Mouse (Mus musculus) forebrain, postnatal 0 days (tissue): ENCODE measurements around the gene Gcdh. TPM values are rescaled to one million over a fixed set of nuclear protein-coding genes. Genes with fewer than 3 reads are reported as not detected.

Experiments used
- ATAC-seq: fragments of 200-750 bp; cut with Nextera tagmentation; 2 replicates; pipeline ENCODE4 v1.8.0; 2017; ENCODE audit warnings: mild to moderate bottlenecking, moderate library complexity
- DNase-seq: peaks from one replicate; pipeline ENCODE4 v3.0.0-alpha.2; 2015
- H3K27ac ChIP-seq: fragments of 300-500 bp; sonication (generic); 2 replicates; pipeline ENCODE4 v1.5.1; 2014; ENCODE audit warnings: low read depth, mild to moderate bottlenecking, antibody characterized with exemption, low read length, moderate library complexity, mixed read lengths
- H3K27me3 ChIP-seq: fragments of 300-500 bp; sonication (generic); 2 replicates; pipeline ENCODE4 v1.6.1; 2014; ENCODE audit warnings: mild to moderate bottlenecking, low read length, mixed read lengths; ENCODE audit not compliant: insufficient read depth
- H3K36me3 ChIP-seq: fragments of 300-500 bp; sonication (generic); 2 replicates; pipeline ENCODE4 v1.6.1; 2014; ENCODE audit warnings: mild to moderate bottlenecking, moderate library complexity; ENCODE audit not compliant: insufficient read depth
- H3K4me1 ChIP-seq: fragments of 300-500 bp; sonication (generic); 2 replicates; pipeline ENCODE4 v1.6.1; 2014; ENCODE audit warnings: antibody characterized with exemption; ENCODE audit not compliant: insufficient read depth
- H3K4me2 ChIP-seq: fragments of 300-500 bp; sonication (generic); 2 replicates; pipeline ENCODE4 v1.6.1; 2014; ENCODE audit warnings: low read depth, mild to moderate bottlenecking, moderate library complexity
- H3K4me3 ChIP-seq: fragments of 300-500 bp; sonication (generic); 2 replicates; pipeline ENCODE4 v1.5.1; 2014; ENCODE audit warnings: low read depth, low read length, mixed read lengths
- H3K9ac ChIP-seq: fragments of 300-500 bp; sonication (generic); 2 replicates; pipeline ENCODE4 v1.6.1; 2014; ENCODE audit warnings: mild to moderate bottlenecking
- H3K9me3 ChIP-seq: fragments of 300-500 bp; sonication (generic); 2 replicates; pipeline ENCODE4 v1.6.1; 2016; ENCODE audit warnings: low read length
- CTCF ChIP-seq: sonication (generic); IDR thresholded peaks from 2 replicates; pipeline ENCODE4 v1.5.1; 2016; ENCODE audit warnings: antibody characterized with exemption, control low read depth, low read depth
- WGBS: fragments of 180-500 bp; shearing (Covaris S2); extraction: QIAGEN DNeasy Blood & Tissue Kit; methylation state at CpG from one replicate; pipeline ENCODE4 v1.1.7; 2014; 5-methylcytosine and 5-hydroxymethylcytosine counted together
- polyA plus RNA-seq: library from polyadenylated mRNA; unstranded; fragments of >200 nt; fragmentation: Nextera tagmentation; extraction: Ambion mirVana; gene quantifications from 2 replicates; pipeline ENCODE4 v1.2.1, GENCODE M21; 2015
- total RNA-seq: library from RNA; depleted of rRNA; stranded (reverse); fragments of >200 nt; gene quantifications from 2 replicates; pipeline ENCODE4 v1.2.3, GENCODE M21; 2014

The Gcdh gene
- total and polyA plus RNA-seq, 2 experiments from 2014 or later, result 27.5 to 28.9 TPM

DNA sequence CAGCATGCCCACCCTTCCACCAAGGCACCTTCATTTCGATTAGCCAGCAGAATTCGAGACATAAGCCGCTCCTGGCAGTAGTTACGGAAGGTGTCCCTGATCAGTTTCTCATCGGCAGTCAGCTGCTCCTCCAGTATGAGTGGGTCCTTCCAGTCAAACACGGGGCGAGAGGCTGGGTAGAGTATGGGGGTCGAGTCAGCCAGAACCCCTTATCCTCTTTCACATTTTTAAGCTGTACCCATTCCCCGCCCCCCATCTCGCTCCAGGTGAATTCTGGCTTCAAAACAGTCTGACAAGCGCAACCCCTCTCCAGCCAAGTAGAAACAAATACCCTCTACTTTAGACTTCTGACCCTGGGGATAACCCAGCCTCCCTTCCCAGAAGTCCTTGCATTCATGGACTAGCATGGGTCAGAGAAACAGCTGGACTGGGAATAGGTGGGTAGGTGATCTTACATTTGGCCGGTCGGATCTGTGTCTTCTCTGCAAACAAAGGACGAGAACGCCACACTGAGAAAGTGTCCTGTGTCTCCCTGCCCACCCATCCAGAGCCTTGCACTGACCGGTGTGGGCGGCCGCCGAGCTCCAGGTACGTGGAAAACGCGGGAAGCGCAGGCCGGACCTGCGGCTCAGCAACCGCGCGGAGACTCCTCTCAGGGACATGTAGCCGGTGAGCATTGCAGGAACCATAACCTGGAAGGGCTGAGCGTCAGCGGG, 570 bp downstream of the Gcdh start:
- 12% methylated on average over 31 of the region's 31 CpGs for WGBS
- Histone ChIP-seq H3K4me3 (peak overlapping the region; percentile 62), H3K27me3 (no peaks in the 10 kb centered on the region), H3K9me3 (no peaks in the 10 kb centered on the region), H3K27ac (no peak overlapping the region), H3K4me1 (peaks cover 5% of the 10 kb centered on the region; the same call in 1 of the 2 replicates), H3K9ac (peak overlapping the region; percentile 59), H3K36me3 (peaks cover 26% of the 10 kb centered on the region), H3K4me2 (peak overlapping the region; percentile 88)
- TF ChIP-seq CTCF, result no peak
- ATAC-seq (no peak; the same call in 1 of the 2 replicates), DNase-seq (no peak)

DNA sequence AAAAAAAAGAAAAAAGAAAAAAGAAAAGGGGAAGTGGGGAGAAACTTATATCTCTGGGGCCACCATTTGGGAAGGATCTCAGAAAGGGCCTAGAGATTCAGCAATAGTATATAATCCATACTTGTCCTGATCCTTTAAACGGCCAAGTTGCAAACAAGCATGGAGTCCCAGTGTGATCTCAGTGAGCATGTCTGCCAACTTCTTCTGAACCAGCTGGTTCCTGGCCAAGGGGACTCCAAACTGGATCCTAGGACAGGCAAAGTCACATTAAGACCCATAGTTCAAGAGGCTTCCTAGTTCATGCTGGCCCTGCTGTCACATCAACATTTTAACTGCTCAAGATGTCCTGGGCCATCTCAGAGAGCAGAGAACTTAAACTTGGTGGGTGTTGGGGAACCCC, 4.6 kb downstream of the Gcdh start:
- Histone ChIP-seq H3K9ac (no peak overlapping the region), H3K36me3 (peaks cover 52% of the 10 kb centered on the region), H3K4me2 (no peak overlapping the region), H3K27ac (no peak overlapping the region), H3K4me1 (peaks cover 5% of the 10 kb centered on the region; the same call in 1 of the 2 replicates), H3K9me3 (no peaks in the 10 kb centered on the region), H3K4me3 (no peak overlapping the region), H3K27me3 (no peaks in the 10 kb centered on the region)
- no peak for TF ChIP-seq CTCF
- ATAC-seq (no peak), DNase-seq (no peak)
- 75% methylated on average over 1 of the region's 1 CpGs for WGBS

DNA sequence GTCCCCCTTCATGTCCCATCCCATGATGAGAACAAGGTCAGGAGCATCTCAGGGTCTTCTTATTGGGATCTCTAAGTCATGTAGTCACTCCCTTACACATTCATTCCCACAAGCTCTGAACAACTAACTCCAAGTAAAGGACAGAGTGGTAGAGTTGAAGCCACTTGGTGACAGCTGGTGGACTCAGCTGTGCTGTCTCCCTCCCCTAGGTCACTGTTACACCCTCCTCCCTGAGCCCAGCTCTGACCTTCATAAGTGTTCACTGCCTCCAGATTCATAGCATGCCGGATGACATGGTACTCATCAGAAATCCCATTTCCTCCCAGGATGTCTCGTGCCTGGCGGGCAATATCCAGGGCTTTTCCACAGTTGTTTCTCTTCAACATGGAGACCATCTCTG, 5.4 kb downstream of the Gcdh start:
- Histone ChIP-seq H3K4me3 (no peak overlapping the region), H3K27me3 (no peaks in the 10 kb centered on the region), H3K4me1 (peaks cover 5% of the 10 kb centered on the region; the same call in 1 of the 2 replicates), H3K27ac (no peak overlapping the region), H3K36me3 (peaks cover 52% of the 10 kb centered on the region), H3K4me2 (no peak overlapping the region), H3K9me3 (no peaks in the 10 kb centered on the region), H3K9ac (no peak overlapping the region)
- ATAC-seq, result no peak
- TF ChIP-seq CTCF, result no peak
- WGBS, result 96% methylated on average over 3 of the region's 3 CpGs
- DNase-seq, result no peak

DNA sequence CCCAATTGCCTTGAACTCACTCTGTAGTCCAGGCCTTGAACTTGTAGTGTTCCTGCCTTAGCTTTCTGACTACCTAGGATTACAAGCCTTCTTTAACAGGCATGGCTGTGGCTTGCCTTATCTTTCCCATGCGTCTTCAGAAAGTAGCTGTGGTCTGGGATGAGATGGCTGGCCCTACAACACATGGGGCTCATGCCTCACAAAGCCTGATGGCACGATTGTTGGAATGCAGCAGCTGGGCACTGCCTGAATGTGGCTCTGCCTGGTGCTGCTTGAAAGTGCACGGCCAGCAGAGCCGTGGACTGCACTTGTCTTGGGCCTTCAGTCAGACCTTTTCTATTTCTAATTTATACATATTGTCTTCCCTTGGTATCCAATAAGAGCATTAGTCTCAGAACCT, 9.0 kb downstream of the Gcdh start:
- no peaks in the 10 kb centered on the region for H3K9me3 ChIP-seq
- no peaks in the 10 kb centered on the region for H3K27me3 ChIP-seq
- no peak overlapping the region for H3K27ac ChIP-seq
- no peak overlapping the region for H3K9ac ChIP-seq
- 86% methylated on average over 4 of the region's 4 CpGs for WGBS
- ATAC-seq (no peak), DNase-seq (no peak)
- no peaks in the 10 kb centered on the region for H3K4me1 ChIP-seq
- no peak overlapping the region for H3K4me3 ChIP-seq
- H3K36me3 ChIP-seq, result peaks cover 38% of the 10 kb centered on the region
- H3K4me2 ChIP-seq, result no peak overlapping the region
- no peak for TF ChIP-seq CTCF

DNA sequence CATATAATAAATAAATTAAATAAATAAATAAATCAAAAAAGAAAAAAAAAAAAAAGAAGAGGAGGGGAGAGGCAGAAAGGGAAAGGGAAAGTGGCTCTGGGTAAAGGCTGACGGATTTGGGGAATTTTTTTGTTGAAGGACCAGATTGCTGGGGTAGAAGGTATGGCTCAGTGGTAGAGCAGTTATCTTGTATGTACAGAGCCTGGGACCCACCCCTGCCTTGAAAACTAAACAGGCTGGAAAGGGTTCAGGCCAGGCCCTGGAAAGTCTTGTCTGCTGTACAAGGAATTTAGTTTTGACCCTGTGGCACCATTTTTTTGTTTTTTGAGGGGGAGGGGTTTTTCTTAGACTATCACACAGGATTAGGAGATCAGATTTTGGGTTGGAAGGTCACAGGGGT, 14.8 kb downstream of the Gcdh start:
- DNase-seq, result no peak
- Histone ChIP-seq H3K36me3 (no peaks in the 10 kb centered on the region), H3K4me2 (no peak overlapping the region), H3K9me3 (no peaks in the 10 kb centered on the region), H3K9ac (no peak overlapping the region), H3K27ac (no peak overlapping the region), H3K4me3 (no peak overlapping the region), H3K27me3 (no peaks in the 10 kb centered on the region), H3K4me1 (no peaks in the 10 kb centered on the region)
- TF ChIP-seq CTCF, result no peak
- WGBS, result 85% methylated on average over 1 of the region's 1 CpGs
- ATAC-seq, result no peak

DNA sequence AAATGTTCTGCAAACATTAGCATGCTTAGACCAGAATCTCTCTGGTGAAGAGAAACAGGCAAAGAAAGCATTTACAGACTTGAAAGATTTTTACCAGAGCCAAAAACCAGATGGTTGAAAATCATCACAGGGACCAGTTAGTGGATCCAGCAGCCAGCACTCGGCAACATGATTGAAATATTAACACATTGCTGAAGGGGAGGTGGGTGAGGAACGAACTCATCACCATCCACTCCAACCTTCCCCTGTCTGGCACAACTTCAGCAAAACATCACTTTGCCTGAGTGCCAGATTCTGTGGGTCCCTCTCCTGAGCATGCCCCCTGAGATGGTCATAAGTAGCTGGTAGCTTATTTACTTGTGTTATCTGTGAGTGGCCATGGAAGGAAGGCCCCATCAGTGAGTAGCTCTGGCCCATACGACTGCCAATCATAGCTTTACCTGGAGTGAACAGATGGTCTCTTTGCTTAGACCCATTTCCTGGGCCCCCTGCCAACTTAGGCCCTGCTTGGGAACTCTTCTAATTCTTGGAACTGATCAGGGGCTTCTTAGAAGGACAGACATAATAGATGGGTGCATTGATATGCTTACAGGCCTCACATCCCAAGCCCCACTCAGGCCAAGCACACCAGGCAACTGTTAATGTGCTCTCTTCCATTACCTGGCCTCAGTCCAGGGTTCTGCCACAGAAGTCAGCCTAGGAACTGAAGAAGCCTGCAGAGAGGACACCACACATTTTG, 16.3 kb downstream of the Gcdh start:
- no peak for ATAC-seq
- H3K27ac ChIP-seq, result peak overlapping the region; percentile 50
- TF ChIP-seq CTCF, result no peak
- DNase-seq, result peak; percentile 21
- H3K4me2 ChIP-seq, result no peak overlapping the region
- no peak overlapping the region for H3K4me3 ChIP-seq
- no peaks in the 10 kb centered on the region for H3K27me3 ChIP-seq
- H3K36me3 ChIP-seq, result no peaks in the 10 kb centered on the region
- no peak overlapping the region for H3K9ac ChIP-seq
- 49% methylated on average over 3 of the region's 3 CpGs for WGBS
- 0 out of 2 replicates have a peak, but pooled peaks cover 3% of the 10 kb centered on the region for H3K4me1 ChIP-seq
- H3K9me3 ChIP-seq, result no peaks in the 10 kb centered on the region

DNA sequence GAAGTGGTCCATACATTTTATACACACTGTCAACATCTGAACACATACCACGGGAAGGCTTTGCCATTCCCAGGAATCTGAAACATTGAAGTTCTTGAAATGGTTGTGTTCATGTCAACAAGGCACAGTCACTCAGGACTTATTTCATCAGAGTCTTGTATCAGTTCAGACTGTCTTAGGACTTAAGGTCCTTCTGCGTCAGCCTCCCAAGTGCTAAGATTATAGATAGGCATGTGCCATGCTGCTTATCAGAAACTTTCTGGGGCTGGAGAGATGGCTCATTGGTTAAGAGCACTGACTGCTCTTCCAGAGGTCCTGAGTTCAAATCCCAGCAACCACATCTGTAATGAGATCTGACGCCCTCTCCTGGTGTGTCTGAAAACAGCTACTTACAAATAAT, 19.4 kb downstream of the Gcdh start:
- Histone ChIP-seq H3K27me3 (no peaks in the 10 kb centered on the region), H3K9ac (no peak overlapping the region), H3K4me1 (0 out of 2 replicates have a peak, but pooled peaks cover 4% of the 10 kb centered on the region), H3K4me2 (no peak overlapping the region), H3K9me3 (no peaks in the 10 kb centered on the region), H3K36me3 (peaks cover 8% of the 10 kb centered on the region; the same call in 1 of the 2 replicates), H3K4me3 (no peak overlapping the region), H3K27ac (no peak overlapping the region)
- no peak for ATAC-seq
- TF ChIP-seq CTCF, result no peak
- WGBS, result 89% methylated on average over 3 of the region's 3 CpGs
- DNase-seq, result no peak
